Mouse (Mus musculus): ENCODE measurements at regions not wholly inside any gene's neighbourhood (a gene's known extent, or its start where the extent isn't known, plus 50 kb on each side); places are given as distances from the start of the nearest gene placed in this dataset.

DNA sequence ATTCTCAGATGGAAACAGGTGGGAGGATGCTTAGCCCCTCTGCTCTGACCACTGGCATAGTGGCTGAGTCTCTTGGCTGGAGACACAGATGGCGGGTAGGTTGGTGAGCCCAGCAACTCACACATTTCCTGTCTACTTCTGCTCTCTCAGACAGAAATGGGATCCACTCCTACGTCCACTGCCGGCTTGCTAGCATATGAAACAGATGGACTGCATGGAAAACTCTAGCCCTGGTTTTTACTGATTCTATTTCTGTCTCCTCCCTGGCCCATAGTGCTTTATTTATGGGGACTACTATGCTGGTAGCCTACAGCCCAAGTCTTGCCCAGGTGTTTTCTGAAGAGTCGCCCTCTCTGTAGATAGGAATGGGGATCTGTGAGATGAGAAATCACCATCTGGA is 88.9 kb downstream of the Neurod6 start:
- Histone ChIP-seq H3K27me3 (ENCODE audit: insufficient read depth, low read length) (no peaks in the 10 kb centered on the region), H3K36me3 (ENCODE audit: insufficient read depth) (no peaks in the 10 kb centered on the region), H3K9ac (no peak overlapping the region), H3K27ac (ENCODE audit: low read depth, low read length) (no peak overlapping the region), H3K4me2 (ENCODE audit: low read depth) (no peak overlapping the region), H3K4me3 (ENCODE audit: low read depth, low read length) (no peak overlapping the region), H3K4me1 (ENCODE audit: insufficient read depth) (no peaks in the 10 kb centered on the region), H3K9me3 (ENCODE audit: low read length) (no peaks in the 10 kb centered on the region)
- TF ChIP-seq CTCF (IDR thresholded peaks at IDR 0.05; ENCODE audit: low read depth): no peak
- peak; percentile 59 for ATAC-seq
- no peak for DNase-seq
- 76% methylated on average over 4 of the region's 4 CpGs for WGBS

DNA sequence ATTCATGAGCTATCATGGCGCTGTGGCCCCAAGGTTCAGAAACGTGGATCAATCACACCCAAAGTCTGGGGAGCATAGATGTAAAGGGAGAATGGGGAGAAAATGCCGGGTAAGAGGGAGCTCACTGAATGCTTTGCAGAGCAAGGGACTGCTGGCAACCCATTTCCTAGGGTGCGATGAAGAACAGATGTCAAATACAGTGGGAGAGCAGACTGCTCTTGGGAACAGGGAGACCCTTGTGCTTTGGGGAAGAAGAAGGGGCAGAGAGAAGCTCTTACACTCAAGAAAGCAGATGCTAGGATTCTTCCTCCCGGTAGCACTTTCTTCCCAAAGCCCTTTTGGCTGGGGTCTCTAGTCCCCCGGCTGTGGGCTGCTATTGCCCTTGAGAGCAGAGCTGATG is 100.0 kb downstream of the Neurod6 start:
- H3K4me3 ChIP-seq (ENCODE audit: low read depth, low read length): no peak overlapping the region
- peak overlapping the region; percentile 83 for H3K27ac ChIP-seq (ENCODE audit: low read depth, low read length)
- no peaks in the 10 kb centered on the region for H3K36me3 ChIP-seq (ENCODE audit: insufficient read depth)
- no peaks in the 10 kb centered on the region for H3K27me3 ChIP-seq (ENCODE audit: insufficient read depth, low read length)
- ATAC-seq (no peak), DNase-seq (no peak)
- H3K9ac ChIP-seq: no peak overlapping the region
- 50% methylated on average over 6 of the region's 6 CpGs for WGBS
- no peak overlapping the region for H3K4me2 ChIP-seq (ENCODE audit: low read depth)
- peaks cover 9% of the 10 kb centered on the region for H3K4me1 ChIP-seq (ENCODE audit: insufficient read depth)
- H3K9me3 ChIP-seq (ENCODE audit: low read length): no peaks in the 10 kb centered on the region
- TF ChIP-seq CTCF (IDR thresholded peaks at IDR 0.05; ENCODE audit: low read depth): no peak

- WGBS: 6% methylated on average over 5 of the region's 5 CpGs
- Histone ChIP-seq H3K27ac (ENCODE audit: low read depth, low read length) (peak overlapping the region; percentile 83), H3K36me3 (ENCODE audit: insufficient read depth) (no peaks in the 10 kb centered on the region), H3K4me1 (ENCODE audit: insufficient read depth) (peaks cover 9% of the 10 kb centered on the region), H3K9me3 (ENCODE audit: low read length) (no peaks in the 10 kb centered on the region), H3K4me2 (ENCODE audit: low read depth) (peak overlapping the region; percentile 33), H3K27me3 (ENCODE audit: insufficient read depth, low read length) (no peaks in the 10 kb centered on the region), H3K4me3 (ENCODE audit: low read depth, low read length) (no peak overlapping the region), H3K9ac (0 out of 2 replicates have a peak overlapping the region, but pooled peaks have one; percentile 4)
- peak; percentile 39 for ATAC-seq
- DNase-seq: peak; percentile 66
- no peak for TF ChIP-seq CTCF (IDR thresholded peaks at IDR 0.05; ENCODE audit: low read depth)
Observed at GRCm38 (mm10) chr6:55580036-55580435, 101.0 kb downstream of the Neurod6 start.

GRCm38 (mm10) chr6:55579611-55580010 is 101.5 kb downstream of the Neurod6 start:
- Histone ChIP-seq H3K9me3 (ENCODE audit: low read length) (no peaks in the 10 kb centered on the region), H3K4me3 (ENCODE audit: low read depth, low read length) (no peak overlapping the region), H3K27ac (ENCODE audit: low read depth, low read length) (peak overlapping the region; percentile 83), H3K36me3 (ENCODE audit: insufficient read depth) (no peaks in the 10 kb centered on the region), H3K27me3 (ENCODE audit: insufficient read depth, low read length) (no peaks in the 10 kb centered on the region), H3K4me1 (ENCODE audit: insufficient read depth) (peaks cover 9% of the 10 kb centered on the region), H3K4me2 (ENCODE audit: low read depth) (peak overlapping the region; percentile 33), H3K9ac (0 out of 2 replicates have a peak overlapping the region, but pooled peaks have one; percentile 4)
- TF ChIP-seq CTCF (IDR thresholded peaks at IDR 0.05; ENCODE audit: low read depth): no peak
- 22% methylated on average over 9 of the region's 9 CpGs for WGBS
- ATAC-seq (peak; percentile 54; the same call in 1 of the 2 replicates), DNase-seq (no peak)

DNA sequence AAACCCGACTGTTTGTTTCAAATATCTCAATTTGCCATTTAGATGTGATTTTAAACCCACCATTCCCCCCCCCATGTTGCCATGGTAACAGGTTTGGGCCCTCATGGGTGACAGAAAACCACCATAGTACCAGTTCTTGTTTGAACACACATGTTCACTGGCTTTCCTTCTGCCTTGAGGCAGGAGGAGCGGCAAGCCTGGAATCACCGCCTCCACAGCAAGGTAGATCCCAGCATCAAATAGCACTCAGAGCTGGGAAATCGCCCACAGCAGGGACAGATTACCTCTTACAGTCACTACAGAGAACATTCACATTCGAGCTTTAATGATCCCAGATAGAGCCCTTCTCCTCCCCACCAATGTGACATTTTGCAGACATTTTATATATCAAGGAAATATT is 102.0 kb downstream of the Neurod6 start:
- no peaks in the 10 kb centered on the region for H3K9me3 ChIP-seq (ENCODE audit: low read length)
- no peak overlapping the region for H3K4me3 ChIP-seq (ENCODE audit: low read depth, low read length)
- 24% methylated on average over 5 of the region's 5 CpGs for WGBS
- no peaks in the 10 kb centered on the region for H3K36me3 ChIP-seq (ENCODE audit: insufficient read depth)
- DNase-seq (peak; percentile 76), ATAC-seq (peak; percentile 39)
- H3K4me2 ChIP-seq (ENCODE audit: low read depth): peak overlapping the region; percentile 33; the same call in 1 of the 2 replicates
- no peak for TF ChIP-seq CTCF (IDR thresholded peaks at IDR 0.05; ENCODE audit: low read depth)
- H3K27ac ChIP-seq (ENCODE audit: low read depth, low read length): peak overlapping the region; percentile 83
- H3K9ac ChIP-seq: no peak overlapping the region
- H3K27me3 ChIP-seq (ENCODE audit: insufficient read depth, low read length): no peaks in the 10 kb centered on the region
- peaks cover 9% of the 10 kb centered on the region for H3K4me1 ChIP-seq (ENCODE audit: insufficient read depth)

DNA sequence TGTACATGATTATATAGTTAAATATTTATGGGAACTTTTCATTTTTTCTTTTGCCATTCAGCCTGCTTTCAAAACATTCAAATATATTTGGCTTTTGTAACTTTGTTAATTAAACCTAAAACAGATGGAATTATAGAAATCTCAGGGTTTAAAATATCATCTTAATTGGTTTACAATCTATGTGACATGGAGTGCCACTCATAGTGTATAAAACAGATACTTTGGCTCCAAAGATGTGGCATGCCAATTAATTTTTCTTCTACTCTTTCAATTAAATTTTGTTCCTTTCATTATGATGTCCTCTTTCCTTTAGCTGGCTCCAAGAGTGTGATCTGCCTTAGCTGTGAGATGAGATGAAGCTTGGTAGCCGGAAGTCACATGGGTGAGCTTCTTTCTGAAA is 103.0 kb downstream of the Neurod6 start:
- 64% methylated on average over 1 of the region's 1 CpGs for WGBS
- DNase-seq: no peak
- no peak for TF ChIP-seq CTCF (IDR thresholded peaks at IDR 0.05; ENCODE audit: low read depth)

DNA sequence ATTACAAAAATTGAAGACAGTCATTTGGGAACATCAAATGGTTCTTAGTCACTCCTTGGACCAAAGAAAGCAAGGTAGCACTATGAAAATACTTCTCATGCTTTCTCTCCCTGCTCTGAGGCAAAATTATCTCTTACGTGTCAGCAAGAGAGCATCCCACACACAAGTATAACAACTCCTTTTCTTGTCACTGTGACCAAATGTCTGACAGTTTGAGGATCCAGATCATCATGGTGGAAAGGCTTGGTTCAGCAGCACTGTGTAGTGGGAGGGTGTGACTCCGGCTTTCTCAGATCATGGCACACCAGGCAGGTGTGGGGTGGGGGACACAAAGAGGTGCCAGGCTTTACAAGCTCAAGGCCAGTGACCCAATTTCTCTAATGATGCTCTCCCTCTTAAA is 113.5 kb downstream of the Neurod6 start:
- Histone ChIP-seq H3K4me3 (ENCODE audit: low read depth, low read length) (no peak overlapping the region), H3K27ac (ENCODE audit: low read depth, low read length) (no peak overlapping the region), H3K9ac (no peak overlapping the region), H3K4me2 (ENCODE audit: low read depth) (no peak overlapping the region), H3K9me3 (ENCODE audit: low read length) (no peaks in the 10 kb centered on the region), H3K36me3 (ENCODE audit: insufficient read depth) (no peaks in the 10 kb centered on the region), H3K4me1 (ENCODE audit: insufficient read depth) (no peaks in the 10 kb centered on the region; the same call in 1 of the 2 replicates), H3K27me3 (ENCODE audit: insufficient read depth, low read length) (no peaks in the 10 kb centered on the region)
- ATAC-seq: no peak
- WGBS: 82% methylated on average over 2 of the region's 2 CpGs
- DNase-seq: no peak
- no peak for TF ChIP-seq CTCF (IDR thresholded peaks at IDR 0.05; ENCODE audit: low read depth)

More for the DNA sequence above, 103.0 kb downstream of the Neurod6 start:
- Histone ChIP-seq H3K36me3 (ENCODE audit: insufficient read depth) (no peaks in the 10 kb centered on the region), H3K4me1 (ENCODE audit: insufficient read depth) (peaks cover 9% of the 10 kb centered on the region), H3K4me3 (ENCODE audit: low read depth, low read length) (no peak overlapping the region), H3K27me3 (ENCODE audit: insufficient read depth, low read length) (no peaks in the 10 kb centered on the region), H3K9me3 (ENCODE audit: low read length) (no peaks in the 10 kb centered on the region), H3K27ac (ENCODE audit: low read depth, low read length) (peak overlapping the region; percentile 83), H3K4me2 (ENCODE audit: low read depth) (no peak overlapping the region), H3K9ac (no peak overlapping the region)
- ATAC-seq: peak; percentile 59

Measured in forebrain, postnatal 0 days (tissue).